Mouse (Mus musculus) midbrain, embryonic 11.5 days (tissue): Measurements from ENCODE around the gene Ttc7b. TPM values are rescaled to one million over a fixed set of nuclear protein-coding genes. Genes with fewer than 3 reads are reported as not detected.

Experiments used
- ATAC-seq: fragments of 200-750 bp; cut with Nextera tagmentation; 2 replicates; pipeline ENCODE4 v1.8.0; 2017; ENCODE audit warnings: moderate TSS enrichment, moderate library complexity; ENCODE audit not compliant: low FRiP score
- DNase-seq: peaks from one replicate; pipeline ENCODE4 v3.0.0; 2015; ENCODE audit warnings: low spot score; ENCODE audit errors: missing footprints
- H3K27ac ChIP-seq: fragments of 300-500 bp; sonication (generic); 2 replicates; pipeline ENCODE4 v1.5.1; 2014; ENCODE audit warnings: low read depth, low read length
- H3K27me3 ChIP-seq: fragments of 300-500 bp; sonication (generic); 2 replicates; pipeline ENCODE4 v1.6.1; 2014; ENCODE audit warnings: mild to moderate bottlenecking, low read length, moderate library complexity, mixed read lengths; ENCODE audit not compliant: control insufficient read depth, insufficient read depth
- H3K36me3 ChIP-seq: fragments of 300-500 bp; sonication (generic); 2 replicates; pipeline ENCODE4 v1.6.1; 2014; ENCODE audit warnings: mild to moderate bottlenecking, low read length, moderate library complexity, mixed read lengths; ENCODE audit not compliant: control insufficient read depth, insufficient read depth
- H3K4me1 ChIP-seq: fragments of 300-500 bp; sonication (generic); 2 replicates; pipeline ENCODE4 v1.6.1; 2014; ENCODE audit warnings: low read length; ENCODE audit not compliant: control insufficient read depth, insufficient read depth
- H3K4me2 ChIP-seq: fragments of 300-500 bp; sonication (generic); 2 replicates; pipeline ENCODE4 v1.6.1; 2014; ENCODE audit warnings: mild to moderate bottlenecking, moderate library complexity
- H3K4me3 ChIP-seq: fragments of 300-500 bp; sonication (generic); 2 replicates; pipeline ENCODE4 v1.5.1; 2014; ENCODE audit warnings: low read depth, low read length
- H3K9ac ChIP-seq: fragments of 300-500 bp; sonication (generic); 2 replicates; pipeline ENCODE4 v1.6.1; 2014; ENCODE audit warnings: low read length
- H3K9me3 ChIP-seq: fragments of 300-500 bp; sonication (generic); 2 replicates; pipeline ENCODE4 v1.6.1; 2016; ENCODE audit warnings: low read length; ENCODE audit not compliant: control insufficient read depth
- WGBS: fragments of 180-500 bp; shearing (Covaris S2); extraction: QIAGEN DNeasy Blood & Tissue Kit; methylation state at CpG from one replicate; pipeline ENCODE4 v1.1.7; 2014; 5-methylcytosine and 5-hydroxymethylcytosine counted together
- polyA plus RNA-seq: library from polyadenylated mRNA; unstranded; fragments of >200 nt; fragmentation: Nextera tagmentation; extraction: Ambion mirVana; gene quantifications from 2 replicates; pipeline ENCODE4 v1.2.1, GENCODE M21; 2014

Gene Ttc7b
- polyA plus RNA-seq, 1 experiment from 2014 or later: 9.2 TPM

GRCm38 (mm10) chr12:100516161-100516838 lies 4.3 kb downstream of the Ttc7b start:
- H3K9me3 ChIP-seq: no peaks in the 10 kb centered on the region
- no peak overlapping the region for H3K9ac ChIP-seq
- no peak overlapping the region for H3K27ac ChIP-seq
- no peak overlapping the region for H3K4me3 ChIP-seq
- peaks cover 15% of the 10 kb centered on the region for H3K4me1 ChIP-seq
- H3K4me2 ChIP-seq: no peak overlapping the region
- no peaks in the 10 kb centered on the region for H3K36me3 ChIP-seq
- no peak for ATAC-seq
- DNase-seq: no peak
- no peaks in the 10 kb centered on the region; the same call in 1 of the 2 replicates for H3K27me3 ChIP-seq
- WGBS: 96% methylated on average over 1 of the region's 1 CpGs

- H3K4me2 ChIP-seq: no peak overlapping the region
- no peak overlapping the region for H3K27ac ChIP-seq
- DNase-seq: no peak
- no peak overlapping the region for H3K9ac ChIP-seq
- no peak overlapping the region for H3K4me3 ChIP-seq
- ATAC-seq: no peak
- no peaks in the 10 kb centered on the region for H3K9me3 ChIP-seq
- 89% methylated on average over 4 of the region's 4 CpGs for WGBS
- H3K4me1 ChIP-seq: peaks cover 15% of the 10 kb centered on the region
- no peaks in the 10 kb centered on the region for H3K27me3 ChIP-seq
- H3K36me3 ChIP-seq: no peaks in the 10 kb centered on the region
These were observed 5.1 kb downstream of the Ttc7b start for GRCm38 (mm10) chr12:100515493-100515892.

GRCm38 (mm10) chr12:100514611-100515010 lies 6.0 kb downstream of the Ttc7b start:
- no peak overlapping the region for H3K4me3 ChIP-seq
- no peak overlapping the region for H3K4me2 ChIP-seq
- H3K27me3 ChIP-seq: no peaks in the 10 kb centered on the region
- WGBS: 93% methylated on average over 1 of the region's 1 CpGs
- peaks cover 9% of the 10 kb centered on the region for H3K4me1 ChIP-seq
- H3K9me3 ChIP-seq: no peaks in the 10 kb centered on the region
- DNase-seq (no peak), ATAC-seq (no peak)
- no peak overlapping the region for H3K27ac ChIP-seq
- no peaks in the 10 kb centered on the region for H3K36me3 ChIP-seq
- no peak overlapping the region for H3K9ac ChIP-seq

- H3K27me3 ChIP-seq: no peaks in the 10 kb centered on the region
- no peak overlapping the region for H3K9ac ChIP-seq
- WGBS: 96% methylated on average over 5 of the region's 5 CpGs
- ATAC-seq (no peak), DNase-seq (no peak)
- no peaks in the 10 kb centered on the region for H3K9me3 ChIP-seq
- H3K4me3 ChIP-seq: no peak overlapping the region
- no peaks in the 10 kb centered on the region for H3K36me3 ChIP-seq
- H3K27ac ChIP-seq: no peak overlapping the region
- H3K4me1 ChIP-seq: no peaks in the 10 kb centered on the region
- no peak overlapping the region for H3K4me2 ChIP-seq
These were observed 7.5 kb downstream of the Ttc7b start for GRCm38 (mm10) chr12:100513131-100513530.

GRCm38 (mm10) chr12:100512641-100513040 lies 8.0 kb downstream of the Ttc7b start:
- no peaks in the 10 kb centered on the region for H3K36me3 ChIP-seq
- no peak for ATAC-seq
- H3K9me3 ChIP-seq: no peaks in the 10 kb centered on the region
- no peak for DNase-seq
- no peak overlapping the region for H3K4me2 ChIP-seq
- no peak overlapping the region for H3K27ac ChIP-seq
- H3K4me3 ChIP-seq: no peak overlapping the region
- H3K4me1 ChIP-seq: no peaks in the 10 kb centered on the region
- H3K27me3 ChIP-seq: no peaks in the 10 kb centered on the region
- no peak overlapping the region for H3K9ac ChIP-seq
- WGBS: 82% methylated on average over 9 of the region's 9 CpGs

- Histone ChIP-seq H3K27me3 (no peaks in the 10 kb centered on the region), H3K4me3 (no peak overlapping the region), H3K4me2 (no peak overlapping the region), H3K9me3 (no peaks in the 10 kb centered on the region), H3K4me1 (no peaks in the 10 kb centered on the region), H3K36me3 (no peaks in the 10 kb centered on the region; the same call in 1 of the 2 replicates), H3K27ac (no peak overlapping the region), H3K9ac (no peak overlapping the region)
- WGBS: 91% methylated on average over 9 of the region's 9 CpGs
- no peak for DNase-seq
- no peak for ATAC-seq
These were observed 10.9 kb downstream of the Ttc7b start for GRCm38 (mm10) chr12:100509615-100510282.

GRCm38 (mm10) chr12:100508668-100509067 lies 12.0 kb downstream of the Ttc7b start:
- H3K9me3 ChIP-seq: no peaks in the 10 kb centered on the region

GRCm38 (mm10) chr12:100505484-100505883 lies 15.1 kb downstream of the Ttc7b start:
- Histone ChIP-seq H3K9ac (no peak overlapping the region), H3K4me3 (no peak overlapping the region), H3K27me3 (no peaks in the 10 kb centered on the region), H3K4me1 (0 out of 2 replicates have a peak, but pooled peaks cover 2% of the 10 kb centered on the region), H3K36me3 (no peaks in the 10 kb centered on the region; the same call in 1 of the 2 replicates), H3K9me3 (no peaks in the 10 kb centered on the region), H3K27ac (no peak overlapping the region), H3K4me2 (no peak overlapping the region)
- no peak for DNase-seq
- 92% methylated on average over 1 of the region's 1 CpGs for WGBS
- no peak for ATAC-seq

More at GRCm38 (mm10) chr12:100508668-100509067, 12.0 kb downstream of the Ttc7b start:
- Histone ChIP-seq H3K27me3 (no peaks in the 10 kb centered on the region), H3K4me3 (no peak overlapping the region), H3K4me2 (no peak overlapping the region), H3K27ac (no peak overlapping the region), H3K4me1 (0 out of 2 replicates have a peak, but pooled peaks cover 2% of the 10 kb centered on the region), H3K9ac (no peak overlapping the region), H3K36me3 (no peaks in the 10 kb centered on the region; the same call in 1 of the 2 replicates)
- 89% methylated on average over 5 of the region's 5 CpGs for WGBS
- ATAC-seq (no peak), DNase-seq (no peak)

- no peak for ATAC-seq
- no peaks in the 10 kb centered on the region for H3K9me3 ChIP-seq
- H3K4me1 ChIP-seq: 0 out of 2 replicates have a peak, but pooled peaks cover 2% of the 10 kb centered on the region
- no peak overlapping the region for H3K4me3 ChIP-seq
- no peak for DNase-seq
- H3K27me3 ChIP-seq: no peaks in the 10 kb centered on the region
- 92% methylated on average over 2 of the region's 2 CpGs for WGBS
- no peaks in the 10 kb centered on the region; the same call in 1 of the 2 replicates for H3K36me3 ChIP-seq
- no peak overlapping the region for H3K27ac ChIP-seq
- no peak overlapping the region for H3K9ac ChIP-seq
- no peak overlapping the region for H3K4me2 ChIP-seq
These were observed 16.0 kb downstream of the Ttc7b start for GRCm38 (mm10) chr12:100504585-100504984.
